Mouse (Mus musculus) midbrain, postnatal 0 days (tissue): ENCODE results near the gene Olfr926. TPM values are rescaled to one million over a fixed set of nuclear protein-coding genes. Genes with fewer than 3 reads are reported as not detected.
"Not testable (repeated sequence)": the region's sequence is repeated elsewhere in the genome, so short reads cannot be mapped to it uniquely, and the experiment has no call there.

Experiments
- ATAC-seq: fragments of 200-750 bp; cut with Nextera tagmentation; 2 replicates; pipeline ENCODE4 v1.8.0; 2017; ENCODE audit warnings: moderate number of reproducible peaks, mild to moderate bottlenecking, moderate TSS enrichment, moderate library complexity; ENCODE audit not compliant: low FRiP score
- DNase-seq: peaks from one replicate; pipeline ENCODE4 v3.0.0-alpha.2; 2015; ENCODE audit warnings: low spot score
- H3K27ac ChIP-seq: fragments of 300-500 bp; sonication (generic); 2 replicates; pipeline ENCODE4 v1.5.1; 2014; ENCODE audit warnings: low read depth, mild to moderate bottlenecking, low read length, mixed read lengths
- H3K27me3 ChIP-seq: fragments of 300-500 bp; sonication (generic); 2 replicates; pipeline ENCODE4 v1.6.1; 2014; ENCODE audit warnings: low read length, control low read depth, mixed read lengths; ENCODE audit not compliant: insufficient read depth
- H3K36me3 ChIP-seq: fragments of 300-500 bp; sonication (generic); 2 replicates; pipeline ENCODE4 v1.6.1; 2014; ENCODE audit warnings: low read length, control low read depth, mixed read lengths; ENCODE audit not compliant: insufficient read depth
- H3K4me1 ChIP-seq: fragments of 300-500 bp; sonication (generic); 2 replicates; pipeline ENCODE4 v1.6.1; 2014; ENCODE audit warnings: mild to moderate bottlenecking, control low read depth, antibody characterized with exemption, low read length, mixed read lengths; ENCODE audit not compliant: insufficient read depth
- H3K4me2 ChIP-seq: fragments of 300-500 bp; sonication (generic); 2 replicates; pipeline ENCODE4 v1.6.1; 2014; ENCODE audit warnings: low read depth, mild to moderate bottlenecking, low read length, mixed read lengths; ENCODE audit not compliant: poor library complexity, severe bottlenecking
- H3K4me3 ChIP-seq: fragments of 300-500 bp; sonication (generic); 2 replicates; pipeline ENCODE4 v1.5.1; 2014; ENCODE audit warnings: low read depth, mild to moderate bottlenecking, low read length, moderate library complexity
- H3K9ac ChIP-seq: fragments of 300-500 bp; sonication (generic); replicated peaks from 2 replicates; pipeline ENCODE4 v1.6.1; 2014; ENCODE audit warnings: mild to moderate bottlenecking, low read length, moderate library complexity, mixed read lengths; ENCODE audit not compliant: poor library complexity, severe bottlenecking
- H3K9me3 ChIP-seq: fragments of 300-500 bp; sonication (generic); 2 replicates; pipeline ENCODE4 v1.6.1; 2016; ENCODE audit warnings: low read length, control low read depth
- CTCF ChIP-seq: IDR thresholded peaks from 2 replicates; pipeline ENCODE4 v1.5.1; 2016; ENCODE audit warnings: antibody characterized with exemption, mild to moderate bottlenecking
- WGBS: fragments of 180-500 bp; shearing (Covaris S2); extraction: QIAGEN DNeasy Blood & Tissue Kit; methylation state at CpG from one replicate; pipeline ENCODE4 v1.1.7; 2014; 5-methylcytosine and 5-hydroxymethylcytosine counted together
- polyA plus RNA-seq: library from polyadenylated mRNA; unstranded; fragments of >200 nt; fragmentation: Nextera tagmentation; extraction: Ambion mirVana; gene quantifications from 2 replicates; pipeline ENCODE4 v1.2.1, GENCODE M21; 2015
- total RNA-seq: library from RNA; depleted of rRNA; stranded (reverse); fragments of >200 nt; gene quantifications from 2 replicates; pipeline ENCODE4 v1.2.3, GENCODE M21; 2014; rRNA removed

Gene Olfr926
- total RNA-seq (not detected in 2 replicates), polyA plus RNA-seq (not detected in 2 replicates)

GRCm38 (mm10) chr9:38876826-38877225, at the start of gene Olfr926:
TSS of gene Olfr926 (plus strand) at chr9:38877126.
- ATAC-seq = no peak
- H3K9ac ChIP-seq = no peak within 1 kb of the TSS
- no peaks in the 10 kb centered on the region for H3K4me1 ChIP-seq
- no peaks in the 10 kb centered on the region for H3K36me3 ChIP-seq
- no peak within 1 kb of the TSS for H3K27ac ChIP-seq
- no peak within 1 kb of the TSS for H3K4me2 ChIP-seq
- 0 out of 2 replicates have a peak, but pooled peaks cover 6% of the 10 kb centered on the region for H3K9me3 ChIP-seq
- TF ChIP-seq CTCF = no peak
- no peak within 1 kb of the TSS for H3K4me3 ChIP-seq
- no peak for DNase-seq
- 90% methylated on average over 2 of the region's 2 CpGs for WGBS
- no peaks in the 10 kb centered on the region for H3K27me3 ChIP-seq

DNA sequence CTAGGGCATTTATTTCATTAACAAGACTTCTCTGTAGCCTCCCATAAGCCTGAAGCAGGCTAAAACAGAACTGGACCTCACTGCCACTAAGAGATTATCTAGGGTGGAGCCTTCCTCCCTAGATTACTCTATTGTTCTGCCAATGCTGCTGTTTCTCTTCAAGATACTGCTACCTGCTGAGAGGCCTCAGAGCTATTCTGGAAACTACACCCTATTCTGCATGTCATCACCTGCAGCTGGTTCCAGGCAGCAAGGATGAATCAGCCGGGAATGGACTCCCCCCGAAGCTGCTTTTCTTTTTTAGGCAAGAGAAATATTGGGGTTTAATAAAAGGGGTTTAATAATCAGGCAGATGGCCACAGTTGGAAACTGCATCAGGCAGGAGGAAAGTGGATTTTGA, 43.9 kb upstream of the Olfr926 start:
- no peak overlapping the region for H3K4me2 ChIP-seq
- no peaks in the 10 kb centered on the region for H3K9me3 ChIP-seq
- H3K27me3 ChIP-seq = no peaks in the 10 kb centered on the region
- H3K4me3 ChIP-seq = no peak overlapping the region
- TF ChIP-seq CTCF = no peak
- no peaks in the 10 kb centered on the region for H3K36me3 ChIP-seq
- 70% methylated on average over 2 of the region's 2 CpGs for WGBS
- H3K9ac ChIP-seq = no peak overlapping the region
- no peak overlapping the region for H3K27ac ChIP-seq
- no peak for DNase-seq
- ATAC-seq = no peak
- H3K4me1 ChIP-seq = no peaks in the 10 kb centered on the region

GRCm38 (mm10) chr9:38844149-38844548, 32.8 kb upstream of the Olfr926 start, which contains the start of gene Olfr924:
TSS of gene Olfr924 (plus strand) at chr9:38844449.
- no peaks in the 10 kb centered on the region for H3K36me3 ChIP-seq
- WGBS = 91% methylated on average over 1 of the region's 1 CpGs
- no peaks in the 10 kb centered on the region for H3K4me1 ChIP-seq
- TF ChIP-seq CTCF = no peak
- DNase-seq = no peak
- no peak within 1 kb of the TSS for H3K9ac ChIP-seq
- no peak for ATAC-seq
- no peaks in the 10 kb centered on the region for H3K9me3 ChIP-seq
- no peak within 1 kb of the TSS for H3K4me2 ChIP-seq
- H3K4me3 ChIP-seq = no peak within 1 kb of the TSS
- H3K27me3 ChIP-seq = no peaks in the 10 kb centered on the region
- H3K27ac ChIP-seq = no peak within 1 kb of the TSS

GRCm38 (mm10) chr9:38854760-38855159, 22.2 kb upstream of the Olfr926 start, which contains the start of gene Olfr26:
TSS of gene Olfr26 (plus strand) at chr9:38855060.
- H3K4me2 ChIP-seq = no peak within 1 kb of the TSS
- no peaks in the 10 kb centered on the region for H3K36me3 ChIP-seq
- no peaks in the 10 kb centered on the region for H3K9me3 ChIP-seq
- H3K9ac ChIP-seq = no peak within 1 kb of the TSS
- no peak within 1 kb of the TSS for H3K27ac ChIP-seq
- no peak for TF ChIP-seq CTCF
- no peaks in the 10 kb centered on the region for H3K27me3 ChIP-seq
- H3K4me1 ChIP-seq = no peaks in the 10 kb centered on the region
- ATAC-seq = no peak
- no peak for DNase-seq
- H3K4me3 ChIP-seq = no peak within 1 kb of the TSS

DNA sequence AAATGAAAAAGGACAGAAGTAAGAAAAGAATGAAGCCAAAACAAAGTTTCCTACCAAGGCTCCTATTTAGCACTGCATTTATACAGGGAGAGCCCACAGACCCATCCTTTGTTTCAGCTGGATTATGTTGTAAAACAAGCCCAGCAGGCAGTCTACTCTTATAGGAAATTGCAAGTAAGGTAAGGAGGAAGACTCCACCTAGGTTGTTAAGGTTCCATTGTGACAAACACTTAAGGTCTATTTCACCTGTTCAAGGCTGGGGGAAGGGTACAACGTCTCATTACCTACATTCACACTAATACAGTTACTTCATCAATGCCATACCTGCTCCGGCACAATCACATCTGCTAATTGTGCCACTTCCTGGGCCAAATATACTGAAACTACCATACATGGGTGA, 2.0 kb upstream of the Olfr926 start:
- WGBS = 67% methylated on average over 2 of the region's 2 CpGs
- not testable (repeated sequence) for DNase-seq, H3K27ac ChIP-seq, H3K27me3 ChIP-seq, H3K36me3 ChIP-seq, H3K9me3 ChIP-seq, H3K9ac ChIP-seq, H3K4me3 ChIP-seq, ATAC-seq, H3K4me1 ChIP-seq, H3K4me2 ChIP-seq

Other genes with a start within 250 kb of the Olfr926 start
- not detected in 2 replicates for gene Olfr916, start 217.3 kb upstream of the Olfr926 start, total RNA-seq
- not detected in 2 replicates for gene Olfr916, start 217.3 kb upstream of the Olfr926 start, polyA plus RNA-seq
- not detected in 2 replicates for gene Olfr917, start 211.3 kb upstream of the Olfr926 start, total RNA-seq
- gene Olfr917, start 211.3 kb upstream of the Olfr926 start, polyA plus RNA-seq = not detected in 2 replicates
- gene Olfr918, start 202.5 kb upstream of the Olfr926 start, total RNA-seq = not detected in 2 replicates
- not detected in 2 replicates for gene Olfr918, start 202.5 kb upstream of the Olfr926 start, polyA plus RNA-seq
- gene Olfr919, start 173.5 kb upstream of the Olfr926 start, total RNA-seq = not detected in 2 replicates
- gene Olfr919, start 173.5 kb upstream of the Olfr926 start, polyA plus RNA-seq = not detected in 2 replicates
- 9.9 and 11.3 TPM in 2 replicates for gene Vwa5a, start 158.9 kb upstream of the Olfr926 start, total RNA-seq
- 5.5 and 6.0 TPM in 2 replicates for gene Vwa5a, start 158.9 kb upstream of the Olfr926 start, polyA plus RNA-seq
- gene Olfr920, start 124.8 kb upstream of the Olfr926 start, total RNA-seq = under 0.01 and 0.05 TPM in 2 replicates
- 0.02 and 0.04 TPM in 2 replicates for gene Olfr920, start 124.8 kb upstream of the Olfr926 start, polyA plus RNA-seq
- gene Olfr921, start 104.1 kb upstream of the Olfr926 start, total RNA-seq = not detected in 2 replicates
- not detected in 2 replicates for gene Olfr921, start 104.1 kb upstream of the Olfr926 start, polyA plus RNA-seq
- not detected in 2 replicates for gene Olfr922, start 62.5 kb upstream of the Olfr926 start, total RNA-seq
- gene Olfr922, start 62.5 kb upstream of the Olfr926 start, polyA plus RNA-seq = not detected in 2 replicates
- not detected in 2 replicates for gene Olfr923, start 50.6 kb upstream of the Olfr926 start, total RNA-seq
- gene Olfr923, start 50.6 kb upstream of the Olfr926 start, polyA plus RNA-seq = not detected in 2 replicates
- not detected in 2 replicates for gene Olfr924, start 32.7 kb upstream of the Olfr926 start, total RNA-seq
- gene Olfr924, start 32.7 kb upstream of the Olfr926 start, polyA plus RNA-seq = not detected in 2 replicates
- gene Olfr26, start 22.1 kb upstream of the Olfr926 start, total RNA-seq = not detected in 2 replicates
- gene Olfr26, start 22.1 kb upstream of the Olfr926 start, polyA plus RNA-seq = not detected in 2 replicates
- gene Olfr930, start 52.7 kb downstream of the Olfr926 start, total RNA-seq = not detected in 2 replicates
- not detected in 2 replicates for gene Olfr930, start 52.7 kb downstream of the Olfr926 start, polyA plus RNA-seq
- not detected in 2 replicates for gene Olfr933, start 95.2 kb downstream of the Olfr926 start, total RNA-seq
- not detected in 2 replicates for gene Olfr933, start 95.2 kb downstream of the Olfr926 start, polyA plus RNA-seq
- not detected in 2 replicates for gene Olfr934, start 111.2 kb downstream of the Olfr926 start, total RNA-seq
- gene Olfr934, start 111.2 kb downstream of the Olfr926 start, polyA plus RNA-seq = not detected in 2 replicates
- not detected in 2 replicates for gene Olfr935, start 122.6 kb downstream of the Olfr926 start, total RNA-seq
- not detected in 2 replicates for gene Olfr935, start 122.6 kb downstream of the Olfr926 start, polyA plus RNA-seq
- not detected in 2 replicates for gene Olfr146, start 146.3 kb downstream of the Olfr926 start, total RNA-seq
- not detected in 2 replicates for gene Olfr146, start 146.3 kb downstream of the Olfr926 start, polyA plus RNA-seq
- gene Olfr937, start 187.8 kb downstream of the Olfr926 start, total RNA-seq = not detected in 2 replicates
- not detected in 2 replicates for gene Olfr937, start 187.8 kb downstream of the Olfr926 start, polyA plus RNA-seq
- gene Olfr938, start 201.8 kb downstream of the Olfr926 start, total RNA-seq = not detected in 2 replicates
- not detected in 2 replicates for gene Olfr938, start 201.8 kb downstream of the Olfr926 start, polyA plus RNA-seq